Mouse (Mus musculus) cortical plate, adult 2 months (tissue): ENCODE measurements around the gene Plk5. TPM values are rescaled to one million over a fixed set of nuclear protein-coding genes. Genes with fewer than 3 reads are reported as not detected.

Experiments
- H3K27ac ChIP-seq: fragments of 200-500 bp; 2 replicates; pipeline ENCODE4 v1.5.1; 2012; ENCODE audit warnings: low read length, control low read depth, inconsistent platforms; ENCODE audit not compliant: insufficient read depth
- H3K4me1 ChIP-seq: fragments of 200-500 bp; 2 replicates; pipeline ENCODE4 v1.6.1; 2011; ENCODE audit warnings: low read length; ENCODE audit not compliant: control insufficient read depth, insufficient read depth
- H3K4me3 ChIP-seq: fragments of 200-500 bp; 2 replicates; pipeline ENCODE4 v1.5.1; 2011; ENCODE audit warnings: mild to moderate bottlenecking, low read length, control low read depth; ENCODE audit not compliant: insufficient read depth
- CTCF ChIP-seq: fragments of 200-500 bp; IDR thresholded peaks from 2 replicates; pipeline ENCODE4 v1.5.1; 2011; ENCODE audit warnings: mild to moderate bottlenecking, control low read depth, low read length; ENCODE audit not compliant: insufficient read depth; ENCODE audit errors: extremely low read depth
- POLR2A ChIP-seq: fragments of 200-500 bp; IDR thresholded peaks from 2 replicates; pipeline ENCODE4 v1.6.1; 2011; ENCODE audit warnings: mild to moderate bottlenecking, low read length, control low read depth; ENCODE audit not compliant: insufficient read depth; ENCODE audit errors: extremely low read depth
- polyA plus RNA-seq: library from polyadenylated mRNA; depleted of rRNA; stranded (reverse); fragments of >200 nt; gene quantifications from 2 replicates; pipeline ENCODE4 v1.2.3, GENCODE M21; 2012; rRNA removed

Gene Plk5
- polyA plus RNA-seq, 1 experiment, result 40.3 TPM

DNA sequence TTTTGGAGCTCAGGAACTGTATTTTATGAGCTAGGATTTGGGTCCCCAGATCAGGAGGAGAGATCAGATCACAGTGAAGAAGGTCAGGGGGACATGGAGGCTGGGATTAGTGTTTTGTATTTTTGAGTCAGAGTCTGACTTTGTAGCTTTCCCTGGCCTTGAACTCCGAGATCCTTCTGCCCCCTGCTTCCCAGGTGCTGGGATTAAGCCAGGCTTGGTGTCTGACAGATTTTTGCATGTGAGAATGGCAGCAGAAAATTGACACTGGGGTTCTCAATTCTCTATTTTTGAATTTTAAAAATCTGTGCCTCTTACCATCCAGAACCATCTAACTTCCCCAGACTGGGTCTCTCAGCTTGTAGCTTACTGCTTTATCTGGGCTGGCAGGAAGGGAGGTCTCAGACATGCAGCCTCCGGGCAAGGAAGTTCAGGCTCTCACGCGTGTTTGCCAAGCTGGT, 44.5 kb downstream of the Plk5 start:
- Histone ChIP-seq H3K27ac (0 out of 2 replicates have a peak overlapping the region, but pooled peaks have one; percentile 45), H3K4me1 (peaks cover 19% of the 10 kb centered on the region), H3K4me3 (no peak overlapping the region)
- TF ChIP-seq POLR2A (0 out of 2 replicates have a peak, but pooled peaks have one; percentile 32), CTCF (no peak)

- H3K4me3 ChIP-seq, result no peak overlapping the region
- peaks cover 12% of the 10 kb centered on the region for H3K4me1 ChIP-seq
- peak; percentile 45 for TF ChIP-seq CTCF
- no peak for TF ChIP-seq POLR2A
- no peak overlapping the region for H3K27ac ChIP-seq
Observed at GRCm38 (mm10) chr10:80403044-80403692, 46.9 kb downstream of the Plk5 start.

GRCm38 (mm10) chr10:80405481-80406173, 49.4 kb downstream of the Plk5 start:
- Histone ChIP-seq H3K4me3 (peak overlapping the region; percentile 72), H3K4me1 (peaks cover 9% of the 10 kb centered on the region), H3K27ac (no peak overlapping the region)
- no peak for TF ChIP-seq POLR2A
- 0 out of 2 replicates have a peak, but pooled peaks have one; percentile 13 for TF ChIP-seq CTCF

DNA sequence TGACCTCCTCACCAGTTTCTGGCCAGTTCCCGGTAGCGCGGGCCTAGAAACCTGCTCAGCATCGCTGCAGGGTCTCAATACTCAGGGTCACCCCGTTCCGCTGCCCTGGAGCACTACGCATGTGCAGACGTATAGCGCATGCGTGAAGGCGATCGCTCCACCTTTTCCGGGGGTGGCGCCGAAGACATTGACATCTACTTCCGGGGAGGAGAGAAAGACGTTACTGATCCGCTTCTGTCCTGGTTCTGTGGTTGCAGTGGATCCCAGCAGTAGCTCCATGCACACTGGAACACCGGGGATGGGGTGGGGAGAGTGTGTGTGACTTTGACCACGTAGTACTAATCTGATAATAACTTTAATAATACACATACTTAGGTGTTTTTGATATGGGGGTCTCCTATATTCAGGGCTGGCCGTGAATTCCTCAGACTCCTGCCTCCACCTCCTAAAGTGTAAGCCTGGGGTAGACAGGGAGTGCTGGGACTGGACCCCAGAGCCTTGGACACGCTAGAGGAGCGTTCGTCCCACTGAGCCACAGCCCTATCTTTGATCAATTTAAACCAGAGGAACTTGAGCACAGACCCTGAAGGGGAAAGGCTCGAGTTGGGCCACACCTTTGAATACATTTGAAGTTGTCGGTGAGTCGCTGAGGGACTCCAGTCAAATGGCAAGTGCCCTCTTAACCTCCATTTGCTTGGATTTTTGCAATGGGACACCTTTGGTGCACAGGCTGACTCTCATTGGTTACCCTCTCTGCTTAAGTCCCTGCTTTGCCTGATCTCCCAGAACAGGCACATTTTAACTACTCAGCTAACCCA, 50.6 kb downstream of the Plk5 start, which contains the start of gene Uqcr11:
Uqcr11 (minus strand) TSS at position 147 of the 818 bp plus-strand sequence.
- TF ChIP-seq POLR2A (peak; percentile 99), CTCF (no peak)
- H3K4me3 ChIP-seq, result peak within 1 kb of the TSS; percentile 72
- peaks cover 9% of the 10 kb centered on the region for H3K4me1 ChIP-seq
- H3K27ac ChIP-seq, result peak within 1 kb of the TSS; percentile 14; the same call in 1 of the 2 replicates

GRCm38 (mm10) chr10:80407924-80408323, 51.7 kb downstream of the Plk5 start:
- Histone ChIP-seq H3K4me1 (peaks cover 9% of the 10 kb centered on the region), H3K27ac (no peak overlapping the region), H3K4me3 (no peak overlapping the region)
- TF ChIP-seq POLR2A, result no peak
- no peak for TF ChIP-seq CTCF

DNA sequence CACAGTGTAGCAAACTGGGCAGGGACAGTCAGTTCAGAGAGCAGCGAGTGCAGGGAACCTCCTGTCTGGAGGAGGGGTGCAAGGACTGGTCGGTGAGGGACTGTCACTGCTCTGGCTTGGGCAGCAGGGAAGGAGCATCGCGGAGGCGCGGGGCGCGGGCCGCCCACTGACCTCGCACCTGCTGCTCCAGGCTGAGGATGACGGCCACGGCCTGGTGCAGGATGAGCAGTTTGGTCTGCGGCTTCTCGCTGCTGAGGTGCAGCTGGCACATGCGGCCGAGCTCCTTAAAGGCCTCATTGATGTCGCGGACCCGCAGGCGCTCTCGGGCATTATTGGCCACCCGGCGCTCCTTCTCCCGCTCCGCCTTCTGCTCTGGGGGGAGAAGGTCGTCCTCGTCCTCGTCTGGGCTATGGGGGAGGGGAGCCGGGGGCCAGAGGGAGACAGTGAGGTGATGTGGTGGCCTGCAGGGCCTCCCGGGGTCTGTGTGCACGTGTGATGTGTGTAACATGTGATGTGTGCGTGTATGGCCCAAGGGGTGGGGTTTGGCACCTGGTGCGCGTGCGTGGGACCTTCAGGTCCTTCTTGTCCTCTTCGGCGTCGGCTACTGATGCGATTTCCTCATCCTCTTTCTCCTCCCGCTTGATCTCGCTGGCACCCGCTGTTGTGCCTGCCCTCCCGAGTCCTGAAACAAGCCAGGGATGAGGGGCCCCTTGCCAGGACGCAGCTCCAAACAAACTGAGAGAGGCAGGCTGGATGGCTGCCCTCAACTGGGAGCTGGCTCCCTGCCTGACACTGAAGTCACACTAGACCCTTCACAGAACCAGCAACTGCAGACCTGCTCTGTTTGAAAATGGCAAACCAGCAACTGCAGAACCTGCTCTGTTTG, 56.6 kb downstream of the Plk5 start:
- no peak overlapping the region for H3K4me3 ChIP-seq
- no peaks in the 10 kb centered on the region for H3K4me1 ChIP-seq
- H3K27ac ChIP-seq, result peak overlapping the region; percentile 53
- TF ChIP-seq CTCF (no peak), POLR2A (no peak)

Other genes starting within 250 kb of the Plk5 start
- gene Stk11, start 240.7 kb upstream of the Plk5 start, polyA plus RNA-seq, result 91.8 and 94.2 TPM in 2 replicates
- 620 and 641 TPM in 2 replicates for gene Atp5d, start 217.8 kb upstream of the Plk5 start, polyA plus RNA-seq
- gene Cbarp, start 215.6 kb upstream of the Plk5 start, polyA plus RNA-seq, result 274 and 285 TPM in 2 replicates
- 26.6 and 33.8 TPM in 2 replicates for gene Midn, start 208.2 kb upstream of the Plk5 start, polyA plus RNA-seq
- 150 and 180 TPM in 2 replicates for gene Cirbp, start 190.5 kb upstream of the Plk5 start, polyA plus RNA-seq
- gene 1600002K03Rik, start 183.5 kb upstream of the Plk5 start, polyA plus RNA-seq, result 13.1 and 13.9 TPM in 2 replicates
- gene Efna2, start 177.0 kb upstream of the Plk5 start, polyA plus RNA-seq, result 7.7 and 8.5 TPM in 2 replicates
- 36.9 and 37.1 TPM in 2 replicates for gene Mum1, start 130.0 kb upstream of the Plk5 start, polyA plus RNA-seq
- 417 and 424 TPM in 2 replicates for gene Ndufs7, start 107.3 kb upstream of the Plk5 start, polyA plus RNA-seq
- gene Gamt, start 95.4 kb upstream of the Plk5 start, polyA plus RNA-seq, result 43.9 and 59.6 TPM in 2 replicates
- gene Dazap1, start 95.0 kb upstream of the Plk5 start, polyA plus RNA-seq, result 65.4 and 70.8 TPM in 2 replicates
- gene Rps15, start 64.0 kb upstream of the Plk5 start, polyA plus RNA-seq, result 2,242 and 2,263 TPM in 2 replicates
- 54.9 and 55.2 TPM in 2 replicates for gene Apc2, start 60.5 kb upstream of the Plk5 start, polyA plus RNA-seq
- gene 2310011J03Rik, start 35.9 kb upstream of the Plk5 start, polyA plus RNA-seq, result 51.9 and 52.3 TPM in 2 replicates
- 13.1 and 13.9 TPM in 2 replicates for gene Pcsk4, start 27.0 kb upstream of the Plk5 start, polyA plus RNA-seq
- 5.7 and 6.3 TPM in 2 replicates for gene Reep6, start 26.5 kb upstream of the Plk5 start, polyA plus RNA-seq
- gene Adamtsl5, start 8.0 kb upstream of the Plk5 start, polyA plus RNA-seq, result 7.9 and 9.4 TPM in 2 replicates
- gene Mex3d, start 31.2 kb downstream of the Plk5 start, polyA plus RNA-seq, result 13.8 and 14.3 TPM in 2 replicates
- gene Mbd3, start 43.1 kb downstream of the Plk5 start, polyA plus RNA-seq, result 186 and 210 TPM in 2 replicates
- gene Uqcr11, start 50.4 kb downstream of the Plk5 start, polyA plus RNA-seq, result 1,456 and 1,595 TPM in 2 replicates
- 25.5 and 26.0 TPM in 2 replicates for gene Tcf3, start 77.2 kb downstream of the Plk5 start, polyA plus RNA-seq
- gene Onecut3, start 138.4 kb downstream of the Plk5 start, polyA plus RNA-seq, result not detected in 2 replicates
- 0.08 and 0.09 TPM in 2 replicates for gene Atp8b3, start 182.7 kb downstream of the Plk5 start, polyA plus RNA-seq
- 44.7 and 45.0 TPM in 2 replicates for gene Rexo1, start 205.1 kb downstream of the Plk5 start, polyA plus RNA-seq
- gene Klf16, start 220.9 kb downstream of the Plk5 start, polyA plus RNA-seq, result 34.7 and 36.9 TPM in 2 replicates
- gene Abhd17a, start 233.9 kb downstream of the Plk5 start, polyA plus RNA-seq, result 329 and 330 TPM in 2 replicates
- 63.2 and 63.9 TPM in 2 replicates for gene Scamp4, start 246.4 kb downstream of the Plk5 start, polyA plus RNA-seq
- 4.0 and 4.3 TPM in 2 replicates for gene Adat3, start 246.4 kb downstream of the Plk5 start, polyA plus RNA-seq
- 2.5 and 2.8 TPM in 2 replicates for gene Gm49322, start 249.6 kb downstream of the Plk5 start, polyA plus RNA-seq